ENCODE assay signal across 8 mouse cellular contexts in genomic region chr17:46159236-46159635, GRCm38 (mm10). TPM values are rescaled to one million over a fixed set of nuclear protein-coding genes. Genes with fewer than 3 reads are reported as not detected.
DNase-seq lines count a peak whose midpoint lies in the region; ATAC-seq and TF ChIP-seq lines count a peak whose summit lies in the region.

No protein-coding gene starts in this region.

- WGBS in heart, embryonic 11.5 days (ENCODE audit: insufficient replicate concordance) = 31% methylated on average over 2 of the region's 2 CpGs
- 54% methylated on average over 2 of the region's 2 CpGs for whole genome bisulfite sequencing in limb, embryonic 15.5 days

- DNase-seq in heart, postnatal 25 days (ENCODE audit: low spot score) = no peak
- no peak for DNase-seq in testis, postnatal 10 days (ENCODE audit: low spot score)
- no peak for DNase-seq in retina, embryonic 14.5 days (ENCODE audit: low spot score)
- DNase-seq in frontal cortex, postnatal 14 days (ENCODE audit: low spot score in 2 of 2) = no peak
- no peak for DNase-seq in embryo, embryonic 10.5 days (ENCODE audit: low spot score)

- peak overlapping the region; percentile 63 for H3K4me3 ChIP-seq in heart, embryonic 11.5 days (ENCODE audit: low read depth, low read length)
- H3K4me3 ChIP-seq in testis, adult 2 months (ENCODE audit: control insufficient read depth, low read depth, low read length) = peak overlapping the region; percentile 92
- H3K4me3 ChIP-seq in limb, embryonic 15.5 days = no peak overlapping the region

- H3K27ac ChIP-seq in heart, embryonic 11.5 days (ENCODE audit: low read depth, low read length) = peak overlapping the region; percentile 91
- no peak overlapping the region for H3K27ac ChIP-seq in testis, adult 2 months (ENCODE audit: control insufficient read depth, insufficient read depth, low read depth, low read length)
- peak overlapping the region; percentile 89 for H3K27ac ChIP-seq in limb, embryonic 15.5 days

- no peaks in the 10 kb centered on the region for H3K27me3 ChIP-seq in heart, embryonic 11.5 days (ENCODE audit: control insufficient read depth, insufficient read depth, low read length)
- no peaks in the 10 kb centered on the region for H3K27me3 ChIP-seq in testis, adult 2 months (ENCODE audit: control insufficient read depth, insufficient read depth, low read length)
- H3K27me3 ChIP-seq in limb, embryonic 15.5 days = no peaks in the 10 kb centered on the region

- H3K9me3 ChIP-seq in heart, embryonic 11.5 days (replicated peaks; ENCODE audit: control insufficient read depth, low read length) = no peaks in the 10 kb centered on the region
- no peaks in the 10 kb centered on the region for H3K9me3 ChIP-seq in limb, embryonic 15.5 days

- no peak for TF ChIP-seq CTCF in testis, adult 2 months (IDR thresholded peaks at IDR 0.05; ENCODE audit: control insufficient read depth, insufficient read depth, insufficient replicate concordance, low read depth, low read length)

- ATAC-seq in heart, embryonic 11.5 days (replicated peaks; ENCODE audit: insufficient number of reproducible peaks, low FRiP score, low TSS enrichment) = no peak
- no peak for ATAC-seq in limb, embryonic 15.5 days (ENCODE audit: insufficient number of reproducible peaks, low FRiP score, low TSS enrichment, low read depth)

- TF ChIP-seq POLR2A in testis, adult 2 months (IDR thresholded peaks at IDR 0.05; ENCODE audit: control insufficient read depth, low read depth, low read length) = no peak; the same call in 1 of the 2 replicates

- intact Hi-C loops in heart, postnatal 25 days (cut with DNase I) = no loop called here

- peak overlapping the region; percentile 71 for H3K9ac ChIP-seq in heart, embryonic 11.5 days (ENCODE audit: low read depth, low read length)
- no peak overlapping the region for H3K9ac ChIP-seq in limb, embryonic 15.5 days

- H3K4me1 ChIP-seq in heart, embryonic 11.5 days (ENCODE audit: control insufficient read depth, insufficient read depth, low read length) = peaks cover 24% of the 10 kb centered on the region
- H3K4me1 ChIP-seq in testis, adult 2 months (ENCODE audit: control insufficient read depth, insufficient read depth, low read length) = peaks cover 6% of the 10 kb centered on the region
- H3K4me1 ChIP-seq in limb, embryonic 15.5 days = peaks cover 17% of the 10 kb centered on the region

- H3K4me2 ChIP-seq in heart, embryonic 11.5 days = peak overlapping the region; percentile 84
- no peak overlapping the region; the same call in 1 of the 2 replicates for H3K4me2 ChIP-seq in limb, embryonic 15.5 days

- H3K36me3 ChIP-seq in heart, embryonic 11.5 days (ENCODE audit: control insufficient read depth, insufficient read depth, low read length) = peaks cover under 1% of the 10 kb centered on the region; the same call in 1 of the 2 replicates
- no peaks in the 10 kb centered on the region for H3K36me3 ChIP-seq in testis, adult 2 months (ENCODE audit: control insufficient read depth, insufficient read depth, low read length)
- H3K36me3 ChIP-seq in limb, embryonic 15.5 days = peaks cover 5% of the 10 kb centered on the region; the same call in 1 of the 2 replicates

RNA-seq across cellular contexts. Expression of gene Gtpbp2, which starts 1.6 kb away (rescaled TPM):
- 24.9 and 28.6 TPM in 2 replicates for polyA plus RNA-seq in heart, embryonic 11.5 days (2014; fragmentation: Nextera tagmentation; extraction: Ambion mirVana)
- 10 to 100 TPM; 67.5 to 70.6 TPM for total RNA-seq in heart, postnatal 25 days (2021)
- 149 and 155 TPM in 2 replicates for polyA plus RNA-seq in testis, adult 2 months (2012; rRNA removed)
- 35.6 and 39.6 TPM in 2 replicates for polyA plus RNA-seq in limb, embryonic 15.5 days (2015; fragmentation: Nextera tagmentation; extraction: Ambion mirVana)

RNA-seq across cellular contexts. Expression of gene Mad2l1bp, which starts 5.9 kb away (rescaled TPM):
- 38.8 and 39.8 TPM in 2 replicates for polyA plus RNA-seq in heart, embryonic 11.5 days (2014; fragmentation: Nextera tagmentation; extraction: Ambion mirVana)
- 10 to 100 TPM; 17.2 to 22.4 TPM for total RNA-seq in heart, postnatal 25 days (2021)
- 23.7 and 24.5 TPM in 2 replicates for polyA plus RNA-seq in testis, adult 2 months (2012; rRNA removed)
- 35.1 and 36.4 TPM in 2 replicates for polyA plus RNA-seq in limb, embryonic 15.5 days (2015; fragmentation: Nextera tagmentation; extraction: Ambion mirVana)

RNA-seq across cellular contexts. Expression of gene Rsph9, which starts 15.2 kb away (rescaled TPM):
- polyA plus RNA-seq in heart, embryonic 11.5 days (2014; fragmentation: Nextera tagmentation; extraction: Ambion mirVana) = 6.1 and 6.7 TPM in 2 replicates
- 1 to 10 TPM; 1.1 to 1.2 TPM for total RNA-seq in heart, postnatal 25 days (2021)
- polyA plus RNA-seq in testis, adult 2 months (2012; rRNA removed) = 240 and 252 TPM in 2 replicates
- polyA plus RNA-seq in limb, embryonic 15.5 days (2015; fragmentation: Nextera tagmentation; extraction: Ambion mirVana) = 9.6 and 10.1 TPM in 2 replicates

RNA-seq across cellular contexts. Expression of gene Polh, which starts 43.2 kb away (rescaled TPM):
- polyA plus RNA-seq in heart, embryonic 11.5 days (2014; fragmentation: Nextera tagmentation; extraction: Ambion mirVana) = 12.1 and 12.3 TPM in 2 replicates
- total RNA-seq in heart, postnatal 25 days (2021) = 1 to 10 TPM; 8.6 to 9.4 TPM
- 8.1 and 8.7 TPM in 2 replicates for polyA plus RNA-seq in testis, adult 2 months (2012; rRNA removed)
- 18.5 and 20.1 TPM in 2 replicates for polyA plus RNA-seq in limb, embryonic 15.5 days (2015; fragmentation: Nextera tagmentation; extraction: Ambion mirVana)

RNA-seq across cellular contexts. Expression of gene Xpo5, which starts 43.3 kb away (rescaled TPM):
- 32.3 and 32.6 TPM in 2 replicates for polyA plus RNA-seq in heart, embryonic 11.5 days (2014; fragmentation: Nextera tagmentation; extraction: Ambion mirVana)
- 10 to 100 TPM; 19.6 to 21.3 TPM for total RNA-seq in heart, postnatal 25 days (2021)
- polyA plus RNA-seq in testis, adult 2 months (2012; rRNA removed) = 25.1 and 26.4 TPM in 2 replicates
- 30.3 and 32.0 TPM in 2 replicates for polyA plus RNA-seq in limb, embryonic 15.5 days (2015; fragmentation: Nextera tagmentation; extraction: Ambion mirVana)

Comparison
In these comparisons a context has a peak if more than half of its experiments do, and no peak if none do; other contexts are left out.
1. RNA of gene Rsph9, which starts 15.2 kb away (polyA plus RNA-seq): 240 to 252 TPM in testis, adult 2 months; 9.6 to 10.1 TPM in limb, embryonic 15.5 days and 6.1 to 6.7 TPM in heart, embryonic 11.5 days; every median in the first group is over 10 times any median in the second.